In genomic region chr17:86444578-86445419, GRCm38 (mm10) we compare ENCODE assay signal across 7 mouse cellular contexts.
DNase-seq lines count a peak whose midpoint lies in the region; ATAC-seq and TF ChIP-seq lines count a peak whose summit lies in the region.

No protein-coding gene starts in this region.

- no peaks in the 10 kb centered on the region; the same call in 1 of the 2 replicates for H3K4me1 ChIP-seq in embryonic facial prominence, embryonic 11.5 days (ENCODE audit: control insufficient read depth, insufficient read depth, low read length)
- peaks cover 18% of the 10 kb centered on the region for H3K4me1 ChIP-seq in kidney, adult 2 months (ENCODE audit: control insufficient read depth, insufficient read depth, low read length)
- peaks cover 9% of the 10 kb centered on the region for H3K4me1 ChIP-seq in limb, embryonic 12.5 days (replicated peaks)
- H3K4me1 ChIP-seq in midbrain, embryonic 15.5 days: peaks cover 6% of the 10 kb centered on the region
- H3K4me1 ChIP-seq in spleen, adult 2 months (ENCODE audit: control insufficient read depth, insufficient read depth, insufficient read length): peaks cover 30% of the 10 kb centered on the region

- 37% methylated on average over 15 of the region's 15 CpGs for WGBS in embryonic facial prominence, embryonic 11.5 days
- 22% methylated on average over 15 of the region's 15 CpGs for WGBS in kidney, adult 2 months
- WGBS in limb, embryonic 12.5 days: 39% methylated on average over 15 of the region's 15 CpGs
- 34% methylated on average over 15 of the region's 15 CpGs for WGBS in midbrain, embryonic 15.5 days
- WGBS in spleen, adult 2 months: 35% methylated on average over 15 of the region's 15 CpGs

- H3K27me3 ChIP-seq in embryonic facial prominence, embryonic 11.5 days (ENCODE audit: control insufficient read depth, insufficient read depth, low read length): no peaks in the 10 kb centered on the region
- H3K27me3 ChIP-seq in kidney, adult 2 months (replicated peaks; ENCODE audit: control insufficient read depth, insufficient read depth, low read length): no peaks in the 10 kb centered on the region
- no peaks in the 10 kb centered on the region for H3K27me3 ChIP-seq in limb, embryonic 12.5 days
- H3K27me3 ChIP-seq in midbrain, embryonic 15.5 days (replicated peaks): no peaks in the 10 kb centered on the region
- no peaks in the 10 kb centered on the region for H3K27me3 ChIP-seq in spleen, adult 2 months (ENCODE audit: control insufficient read depth, insufficient read depth, low read length)

- H3K9ac ChIP-seq in embryonic facial prominence, embryonic 11.5 days (replicated peaks; ENCODE audit: low read length): no peak overlapping the region
- no peak overlapping the region for H3K9ac ChIP-seq in limb, embryonic 12.5 days (replicated peaks)
- H3K9ac ChIP-seq in midbrain, embryonic 15.5 days: no peak overlapping the region

- H3K4me3 ChIP-seq in embryonic facial prominence, embryonic 11.5 days (ENCODE audit: low read depth, low read length): no peak overlapping the region
- no peak overlapping the region for H3K4me3 ChIP-seq in kidney, adult 2 months (ENCODE audit: insufficient read depth, low read depth, low read length)
- no peak overlapping the region for H3K4me3 ChIP-seq in limb, embryonic 12.5 days (replicated peaks)
- H3K4me3 ChIP-seq in midbrain, embryonic 15.5 days: no peak overlapping the region
- no peak overlapping the region for H3K4me3 ChIP-seq in spleen, adult 2 months (ENCODE audit: extremely low read depth, insufficient read depth, insufficient read length)

- peak; percentile 95 for TF ChIP-seq CTCF in kidney, adult 2 months (conservative IDR thresholded peaks at IDR 0.05; ENCODE audit: insufficient read depth, insufficient read length, low read depth, low read length)
- TF ChIP-seq CTCF in spleen, adult 2 months (IDR thresholded peaks at IDR 0.05; ENCODE audit: extremely low read depth, insufficient read depth, insufficient read length, insufficient replicate concordance): peak; percentile 84; the same call in 1 of the 2 replicates

- peak; percentile 97 for DNase-seq in adrenal gland, postnatal 14 days
- peak; percentile 94 for DNase-seq in embryonic facial prominence, embryonic 11.5 days (ENCODE audit: low spot score)
- DNase-seq in heart, adult 18-20 months: peak; percentile 95 to 98
- DNase-seq in kidney, adult 2 months: peak; percentile 98
- peak; percentile 93 to 94 for DNase-seq in spleen, adult 2 months (ENCODE audit: low read depth in 1 of 2, low spot score in 2 of 2)

- H3K36me3 ChIP-seq in embryonic facial prominence, embryonic 11.5 days (replicated peaks; ENCODE audit: control insufficient read depth, insufficient read depth, low read depth, low read length): no peaks in the 10 kb centered on the region
- H3K36me3 ChIP-seq in kidney, adult 2 months (ENCODE audit: control insufficient read depth, insufficient read depth, low read length): no peaks in the 10 kb centered on the region
- no peaks in the 10 kb centered on the region for H3K36me3 ChIP-seq in limb, embryonic 12.5 days
- no peaks in the 10 kb centered on the region for H3K36me3 ChIP-seq in midbrain, embryonic 15.5 days (replicated peaks)
- H3K36me3 ChIP-seq in spleen, adult 2 months (ENCODE audit: control insufficient read depth, insufficient read depth, low read length): no peaks in the 10 kb centered on the region

- H3K4me2 ChIP-seq in embryonic facial prominence, embryonic 11.5 days (ENCODE audit: low read depth, low read length): no peak overlapping the region
- peak overlapping the region; percentile 32 for H3K4me2 ChIP-seq in limb, embryonic 12.5 days
- peak overlapping the region; percentile 29 for H3K4me2 ChIP-seq in midbrain, embryonic 15.5 days

- TF ChIP-seq POLR2A in kidney, adult 2 months (IDR thresholded peaks at IDR 0.05; ENCODE audit: low read depth, low read length): no peak
- no peak; the same call in 1 of the 2 replicates for TF ChIP-seq POLR2A in spleen, adult 2 months (IDR thresholded peaks at IDR 0.05; ENCODE audit: low read depth, low read length)

- H3K9me3 ChIP-seq in embryonic facial prominence, embryonic 11.5 days (replicated peaks; ENCODE audit: control insufficient read depth, low read length): no peaks in the 10 kb centered on the region
- H3K9me3 ChIP-seq in limb, embryonic 12.5 days: no peaks in the 10 kb centered on the region
- H3K9me3 ChIP-seq in midbrain, embryonic 15.5 days: no peaks in the 10 kb centered on the region

- ATAC-seq in embryonic facial prominence, embryonic 11.5 days (replicated peaks; ENCODE audit: insufficient number of reproducible peaks, low FRiP score, low TSS enrichment, low read depth): peak; percentile 78
- peak; percentile 82 for ATAC-seq in limb, embryonic 12.5 days (ENCODE audit: insufficient number of reproducible peaks, insufficient read depth, low FRiP score, low TSS enrichment, low read depth)
- peak; percentile 85 for ATAC-seq in midbrain, embryonic 15.5 days (replicated peaks)

- H3K27ac ChIP-seq in embryonic facial prominence, embryonic 11.5 days (replicated peaks; ENCODE audit: low read depth, low read length): no peak overlapping the region
- peak overlapping the region; percentile 50 for H3K27ac ChIP-seq in kidney, adult 2 months (ENCODE audit: insufficient read depth, low read depth, low read length)
- 0 out of 2 replicates have a peak overlapping the region, but pooled peaks have one; percentile 12 for H3K27ac ChIP-seq in limb, embryonic 12.5 days
- no peak overlapping the region for H3K27ac ChIP-seq in midbrain, embryonic 15.5 days
- H3K27ac ChIP-seq in spleen, adult 2 months (ENCODE audit: insufficient read depth, low read length): peak overlapping the region; percentile 62

Comparison
In these comparisons a context has a peak if more than half of its experiments do, and no peak if none do; other contexts are left out.
1. H3K27ac ChIP-seq: peak in kidney, adult 2 months (single experiment), limb, embryonic 12.5 days (single experiment) and spleen, adult 2 months (single experiment); none in embryonic facial prominence, embryonic 11.5 days (single experiment) and midbrain, embryonic 15.5 days (single experiment).
2. Peak in every context shown above with its lines, with median percentiles within 50 percentile points of each other: DNase-seq and ATAC-seq.